Mouse (Mus musculus) stomach, postnatal 0 days (tissue): ENCODE measurements around the gene Plekhm1. TPM values are rescaled to one million over a fixed set of nuclear protein-coding genes. Genes with fewer than 3 reads are reported as not detected.

Experiments used
- ATAC-seq: fragments of 200-750 bp; cut with Nextera tagmentation; 2 replicates; pipeline ENCODE4 v1.8.0; 2017; ENCODE audit not compliant: low FRiP score, low TSS enrichment
- DNase-seq: peaks from one replicate; pipeline ENCODE4 v3.0.0-alpha.2; 2016; ENCODE audit warnings: low spot score
- H3K27ac ChIP-seq: fragments of 300-500 bp; sonication (generic); replicated peaks from 2 replicates; pipeline ENCODE4 v1.5.1; 2014; ENCODE audit warnings: mild to moderate bottlenecking, control low read depth
- H3K27me3 ChIP-seq: fragments of 300-500 bp; sonication (generic); 2 replicates; pipeline ENCODE4 v1.6.1; 2014; ENCODE audit warnings: low read length; ENCODE audit not compliant: control insufficient read depth, insufficient read depth
- H3K36me3 ChIP-seq: fragments of 300-500 bp; sonication (generic); 2 replicates; pipeline ENCODE4 v1.6.1; 2014; ENCODE audit warnings: low read length, mixed read lengths; ENCODE audit not compliant: control insufficient read depth, insufficient read depth
- H3K4me1 ChIP-seq: fragments of 300-500 bp; sonication (generic); replicated peaks from 2 replicates; pipeline ENCODE4 v1.6.1; 2014; ENCODE audit warnings: antibody characterized with exemption; ENCODE audit not compliant: control insufficient read depth, insufficient read depth
- H3K4me2 ChIP-seq: fragments of 300-500 bp; sonication (generic); replicated peaks from 2 replicates; pipeline ENCODE4 v1.6.1; 2014; ENCODE audit warnings: low read depth, mild to moderate bottlenecking, control low read depth, moderate library complexity
- H3K4me3 ChIP-seq: fragments of 300-500 bp; sonication (generic); 2 replicates; pipeline ENCODE4 v1.5.1; 2014; ENCODE audit warnings: low read depth, low read length, control low read depth
- H3K9ac ChIP-seq: fragments of 300-500 bp; sonication (generic); 2 replicates; pipeline ENCODE4 v1.6.1; 2014; ENCODE audit warnings: mild to moderate bottlenecking, low read length, control low read depth, mixed read lengths
- H3K9me3 ChIP-seq: fragments of 300-500 bp; sonication (generic); 2 replicates; pipeline ENCODE4 v1.6.1; 2016; ENCODE audit warnings: low read length; ENCODE audit not compliant: control insufficient read depth
- CTCF ChIP-seq: IDR thresholded peaks from 2 replicates; pipeline ENCODE4 v1.5.1; 2016; ENCODE audit warnings: antibody characterized with exemption, low read depth, mild to moderate bottlenecking, moderate library complexity
- EP300 ChIP-seq: optimal IDR thresholded peaks from 2 replicates; pipeline ENCODE3; 2016; ENCODE audit warnings: antibody characterized with exemption
- WGBS: fragments of 180-500 bp; shearing (Covaris S2); extraction: QIAGEN DNeasy Blood & Tissue Kit; methylation state at CpG from one replicate; pipeline ENCODE4 v1.1.7; 2014; 5-methylcytosine and 5-hydroxymethylcytosine counted together
- polyA plus RNA-seq: library from polyadenylated mRNA; unstranded; fragments of >200 nt; fragmentation: Nextera tagmentation; extraction: Ambion mirVana; gene quantifications from 2 replicates; pipeline ENCODE4 v1.2.1, GENCODE M21; 2015

Gene Plekhm1
- polyA plus RNA-seq, 1 experiment from 2014 or later = 3.6 TPM

DNA sequence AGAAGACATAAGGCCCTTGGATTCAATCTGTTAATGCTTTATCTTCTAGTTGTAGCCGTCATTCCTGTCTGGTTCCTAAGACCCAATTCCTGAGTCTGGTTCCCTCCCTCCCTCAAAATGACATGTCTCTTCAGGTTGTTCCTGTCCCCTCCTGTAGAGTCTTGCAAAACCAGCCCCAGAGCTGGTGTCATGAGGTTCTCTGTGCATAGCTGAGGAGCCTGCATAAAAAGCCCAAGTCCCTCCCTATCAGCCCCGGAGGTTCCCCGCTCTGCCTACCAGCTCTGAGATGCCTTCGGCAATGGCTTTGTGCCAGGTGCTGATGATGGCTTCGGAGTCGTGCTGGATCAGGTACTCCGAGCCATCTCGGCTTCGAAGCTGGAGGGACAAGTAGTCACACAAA lies 77.6 kb downstream of the Plekhm1 start:
- no peak overlapping the region for H3K4me3 ChIP-seq
- 0 out of 2 replicates have a peak, but pooled peaks cover 2% of the 10 kb centered on the region for H3K36me3 ChIP-seq
- DNase-seq = peak; percentile 48
- H3K27ac ChIP-seq = peak overlapping the region; percentile 74
- no peaks in the 10 kb centered on the region for H3K9me3 ChIP-seq
- H3K27me3 ChIP-seq = no peaks in the 10 kb centered on the region
- H3K9ac ChIP-seq = no peak overlapping the region
- peak; percentile 15 for ATAC-seq
- WGBS = 68% methylated on average over 9 of the region's 9 CpGs
- no peak overlapping the region for H3K4me2 ChIP-seq
- TF ChIP-seq EP300 (peak; percentile 82), CTCF (no peak)
- peaks cover 2% of the 10 kb centered on the region; the same call in 1 of the 2 replicates for H3K4me1 ChIP-seq

DNA sequence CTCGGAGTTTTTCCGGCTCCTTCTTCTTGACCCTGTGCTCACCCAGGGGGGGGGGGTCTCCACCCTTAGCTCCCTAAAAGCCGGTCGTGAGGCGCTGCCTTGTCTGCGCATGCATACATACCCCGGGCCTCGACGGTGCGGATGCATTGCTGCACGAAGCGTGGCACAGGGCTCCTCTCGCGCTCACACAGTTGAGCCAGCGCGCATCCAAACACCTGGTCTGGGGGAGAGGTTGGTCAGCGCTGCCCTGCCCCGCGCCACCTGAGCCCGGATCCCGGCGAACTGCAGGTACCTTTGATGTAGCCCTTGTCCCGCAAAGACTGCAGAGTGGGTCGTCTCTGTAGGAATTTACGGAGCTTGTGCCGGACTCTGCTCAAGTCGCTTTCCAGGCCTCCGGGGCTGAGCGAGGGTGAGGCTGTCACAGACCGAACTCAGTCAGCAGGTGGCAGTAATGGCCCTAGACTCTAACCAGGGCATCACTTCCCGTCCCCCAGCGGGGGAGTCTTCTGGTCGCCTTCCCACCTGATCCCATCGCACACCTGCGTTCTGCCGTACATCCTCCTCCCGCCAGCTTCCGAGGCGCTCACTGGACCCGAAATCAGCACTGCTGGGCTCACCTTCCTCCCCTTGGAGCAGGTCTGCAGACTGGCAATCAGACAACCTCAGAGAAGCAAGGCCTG lies 78.6 kb downstream of the Plekhm1 start:
- Histone ChIP-seq H3K27me3 (no peaks in the 10 kb centered on the region), H3K4me1 (no peaks in the 10 kb centered on the region), H3K9ac (no peak overlapping the region), H3K9me3 (no peaks in the 10 kb centered on the region), H3K4me3 (peak overlapping the region; percentile 21; the same call in 1 of the 2 replicates), H3K27ac (peak overlapping the region; percentile 74), H3K4me2 (peak overlapping the region; percentile 49), H3K36me3 (0 out of 2 replicates have a peak, but pooled peaks cover 2% of the 10 kb centered on the region)
- peak; percentile 24; the same call in 1 of the 2 replicates for ATAC-seq
- TF ChIP-seq CTCF = peak; percentile 75
- no peak for TF ChIP-seq EP300
- peak; percentile 79 for DNase-seq
- 32% methylated on average over 39 of the region's 40 CpGs for WGBS

DNA sequence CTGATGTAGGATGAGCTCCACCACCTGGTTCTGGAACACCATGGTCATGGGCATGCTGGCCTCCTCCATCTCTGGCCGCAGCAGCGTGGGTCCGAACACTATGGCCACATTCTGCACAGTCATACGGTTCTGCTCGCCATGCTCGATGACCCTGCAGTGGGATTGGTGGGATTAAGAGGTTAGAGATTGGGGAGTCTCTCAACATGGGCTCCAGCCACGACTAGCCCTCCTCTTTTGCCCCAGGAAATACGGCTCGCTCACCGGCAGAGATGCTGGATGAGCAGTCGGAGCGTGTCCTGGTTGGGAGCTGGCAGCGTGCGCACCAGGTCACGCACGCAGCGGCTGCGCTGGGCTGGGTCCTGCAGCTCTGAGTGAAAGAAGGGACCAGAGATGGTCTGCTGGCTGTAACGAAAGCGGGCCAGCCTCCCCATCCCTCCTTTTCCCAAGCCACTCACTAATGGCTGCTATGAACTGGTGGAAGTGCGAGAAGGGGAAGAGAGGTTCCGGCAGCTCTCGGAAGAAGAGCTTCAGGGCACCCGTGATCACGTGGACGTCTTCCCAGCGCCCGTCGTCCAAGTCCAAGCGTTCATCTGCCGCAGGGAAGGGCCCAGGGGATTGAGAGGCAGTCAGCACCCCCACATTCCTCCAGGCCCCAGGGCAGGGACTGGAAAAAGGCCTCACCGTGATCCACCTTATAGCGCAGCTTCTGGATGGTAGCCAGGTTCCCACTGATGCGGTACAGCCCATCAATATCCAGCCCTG lies 79.4 kb downstream of the Plekhm1 start:
- Histone ChIP-seq H3K27ac (no peak overlapping the region), H3K4me3 (peak overlapping the region; percentile 21), H3K4me2 (peak overlapping the region; percentile 49), H3K9me3 (no peaks in the 10 kb centered on the region), H3K36me3 (no peaks in the 10 kb centered on the region), H3K9ac (no peak overlapping the region; the same call in 1 of the 2 replicates), H3K27me3 (no peaks in the 10 kb centered on the region), H3K4me1 (no peaks in the 10 kb centered on the region)
- TF ChIP-seq CTCF (no peak), EP300 (no peak)
- DNase-seq (no peak), ATAC-seq (no peak)
- WGBS = 51% methylated on average over 34 of the region's 34 CpGs

DNA sequence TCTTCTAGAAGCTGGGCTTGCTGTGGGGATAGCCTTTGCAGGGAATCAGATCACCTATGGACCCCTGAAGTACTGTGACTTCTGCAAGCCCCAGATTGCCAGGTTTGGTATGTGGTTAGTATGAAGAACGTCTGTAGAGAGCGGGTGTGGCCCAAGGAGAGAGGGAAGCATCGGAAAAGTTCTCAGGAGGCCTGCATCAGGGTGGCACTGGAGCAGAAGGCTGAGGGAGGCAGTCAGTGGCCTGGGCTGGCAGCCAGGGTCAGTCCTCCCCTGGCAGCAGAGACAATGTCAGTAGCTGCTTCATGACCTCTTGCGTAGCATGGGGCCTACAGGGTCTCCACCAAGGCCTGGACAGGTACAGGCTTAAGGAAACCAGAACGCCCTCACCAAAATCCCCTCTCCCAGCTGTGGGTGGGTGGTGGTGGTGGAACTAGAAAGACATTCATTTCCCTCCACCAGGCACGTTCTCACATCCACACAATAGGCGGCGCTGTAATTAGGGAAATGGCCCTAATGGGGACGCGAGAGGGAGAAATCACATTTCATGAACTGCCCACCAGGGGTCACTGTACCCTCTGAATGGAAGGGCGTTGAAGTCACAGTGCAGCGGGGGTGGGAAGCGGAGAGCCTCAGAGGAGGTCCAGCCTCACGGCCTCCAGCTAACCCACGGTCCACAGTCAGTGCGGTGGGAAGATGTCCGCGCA lies 80.1 kb downstream of the Plekhm1 start:
- H3K9ac ChIP-seq = no peak overlapping the region
- H3K4me2 ChIP-seq = peak overlapping the region; percentile 49
- no peak overlapping the region for H3K27ac ChIP-seq
- WGBS = 31% methylated on average over 18 of the region's 18 CpGs
- H3K4me1 ChIP-seq = no peaks in the 10 kb centered on the region
- TF ChIP-seq EP300 (no peak), CTCF (peak; percentile 98)
- H3K36me3 ChIP-seq = no peaks in the 10 kb centered on the region
- DNase-seq (peak; percentile 90), ATAC-seq (peak; percentile 48)
- H3K9me3 ChIP-seq = no peaks in the 10 kb centered on the region
- no peaks in the 10 kb centered on the region for H3K27me3 ChIP-seq
- H3K4me3 ChIP-seq = no peak overlapping the region; the same call in 1 of the 2 replicates

DNA sequence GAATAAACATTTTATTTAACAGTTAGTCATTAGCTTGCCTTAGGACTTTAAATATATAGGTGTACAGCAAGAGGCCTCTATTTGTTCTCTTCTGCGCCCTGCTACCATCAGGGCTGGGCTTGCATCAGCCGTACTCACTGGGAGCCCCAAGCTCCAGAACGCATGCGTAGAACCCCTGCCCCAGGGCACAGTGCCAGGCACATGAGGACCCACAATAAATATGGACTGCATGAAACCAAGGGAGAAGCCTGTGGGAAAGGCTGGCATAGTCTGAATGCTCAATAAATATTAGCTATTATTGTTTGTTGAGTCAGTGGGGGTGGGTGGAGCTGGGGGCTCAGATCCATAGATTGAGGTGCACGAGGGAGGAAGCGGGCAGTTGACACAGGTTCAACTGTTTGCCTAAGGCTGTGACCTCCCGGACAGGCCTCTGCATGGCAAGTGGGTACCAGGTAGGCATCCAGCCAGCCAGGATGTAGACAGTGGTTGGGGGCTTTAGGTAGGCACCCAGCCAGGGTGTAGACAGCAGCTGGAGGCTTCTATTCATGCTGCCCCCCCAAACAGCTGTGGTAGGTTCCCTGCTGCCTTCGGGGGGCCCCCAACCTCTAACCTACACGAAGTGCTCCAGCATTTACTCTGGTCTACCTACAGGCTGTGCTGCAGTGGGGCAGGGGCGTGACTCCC lies 80.8 kb downstream of the Plekhm1 start:
- H3K4me1 ChIP-seq = no peaks in the 10 kb centered on the region
- no peak overlapping the region for H3K4me3 ChIP-seq
- no peak for DNase-seq
- ATAC-seq = peak; percentile 3; the same call in 1 of the 2 replicates
- no peaks in the 10 kb centered on the region for H3K9me3 ChIP-seq
- 74% methylated on average over 10 of the region's 10 CpGs for WGBS
- no peaks in the 10 kb centered on the region for H3K36me3 ChIP-seq
- no peaks in the 10 kb centered on the region for H3K27me3 ChIP-seq
- H3K27ac ChIP-seq = no peak overlapping the region
- TF ChIP-seq EP300 (no peak), CTCF (no peak)
- no peak overlapping the region for H3K9ac ChIP-seq
- H3K4me2 ChIP-seq = no peak overlapping the region
